Mouse (Mus musculus) hindlimb bud, embryonic 11.5 days (tissue): ENCODE data around the gene Pno1.

Experiments
- DNase-seq: peaks from one replicate; pipeline ENCODE4 v3.0.0-alpha.2; 2012; ENCODE audit warnings: low read depth, low spot score; ENCODE audit errors: extremely low spot score

Gene Pno1

GRCm38 (mm10) chr11:17180753-17181152 is 30.6 kb downstream of the Pno1 start:
- no peak for DNase-seq

- DNase-seq = no peak
Measured at GRCm38 (mm10) chr11:17176638-17177037, 34.7 kb downstream of the Pno1 start.

GRCm38 (mm10) chr11:17172300-17172699 is 39.1 kb downstream of the Pno1 start:
- no peak for DNase-seq

GRCm38 (mm10) chr11:17170938-17171729 is 40.2 kb downstream of the Pno1 start:
- no peak for DNase-seq

GRCm38 (mm10) chr11:17169262-17169661 is 42.1 kb downstream of the Pno1 start:
- no peak for DNase-seq

GRCm38 (mm10) chr11:17166627-17167026 is 44.7 kb downstream of the Pno1 start:
- DNase-seq = no peak

- no peak for DNase-seq
Measured at GRCm38 (mm10) chr11:17163956-17164355, 47.4 kb downstream of the Pno1 start.

- no peak for DNase-seq
Measured at GRCm38 (mm10) chr11:17160242-17160641, 51.1 kb downstream of the Pno1 start.

- no peak for DNase-seq
Measured at GRCm38 (mm10) chr11:17159738-17160241, 51.6 kb downstream of the Pno1 start.

- DNase-seq = peak; percentile 69
Measured at GRCm38 (mm10) chr11:17158858-17159737, 52.3 kb downstream of the Pno1 start, which contains the start of gene Ppp3r1. TSS of gene Ppp3r1 (plus strand) at chr11:17159263.
